Mouse (Mus musculus) kidney, adult 2 months (tissue): Measurements from ENCODE around the gene Enho. TPM values are rescaled to one million over a fixed set of nuclear protein-coding genes. Genes with fewer than 3 reads are reported as not detected.

Source experiments
- DNase-seq: peaks from one replicate; pipeline ENCODE4 v3.0.0; 2021
- H3K27ac ChIP-seq: fragments of 200-500 bp; 2 replicates; pipeline ENCODE4 v1.5.1; 2012; ENCODE audit warnings: low read depth, low read length, control low read depth, inconsistent platforms; ENCODE audit not compliant: insufficient read depth
- H3K27me3 ChIP-seq: fragments of 200-500 bp; replicated peaks from 2 replicates; pipeline ENCODE4 v1.6.1; 2012; ENCODE audit warnings: mild to moderate bottlenecking, moderate library complexity, low read length, inconsistent platforms; ENCODE audit not compliant: control insufficient read depth, insufficient read depth
- H3K36me3 ChIP-seq: fragments of 200-500 bp; 2 replicates; pipeline ENCODE4 v1.6.1; 2012; ENCODE audit warnings: mild to moderate bottlenecking, moderate library complexity, low read length, inconsistent platforms; ENCODE audit not compliant: control insufficient read depth, insufficient read depth
- H3K4me1 ChIP-seq: fragments of 200-500 bp; 2 replicates; pipeline ENCODE4 v1.6.1; 2011; ENCODE audit warnings: low read length; ENCODE audit not compliant: control insufficient read depth, insufficient read depth
- H3K4me3 ChIP-seq: fragments of 200-500 bp; 2 replicates; pipeline ENCODE4 v1.5.1; 2011; ENCODE audit warnings: mild to moderate bottlenecking, low read depth, low read length, control low read depth; ENCODE audit not compliant: insufficient read depth
- CTCF ChIP-seq: fragments of 200-500 bp; conservative IDR thresholded peaks from 2 replicates; pipeline ENCODE4 v1.5.1; 2011; ENCODE audit warnings: low read depth, mild to moderate bottlenecking, control low read depth, low read length, moderate library complexity, mixed read lengths; ENCODE audit not compliant: insufficient read depth, insufficient read length
- POLR2A ChIP-seq: fragments of 200-500 bp; IDR thresholded peaks from one replicate; pipeline ENCODE4 v1.6.1; 2011; ENCODE audit warnings: low read depth, low read length, control low read depth
- WGBS: fragments of 180-500 bp; shearing (Covaris S2); methylation state at CpG from one replicate; pipeline ENCODE4 v1.1.7; 2018; 5-methylcytosine and 5-hydroxymethylcytosine counted together
- polyA plus RNA-seq: library from polyadenylated mRNA; depleted of rRNA; stranded (reverse); fragments of >200 nt; gene quantifications from 2 replicates; pipeline ENCODE4 v1.2.3, GENCODE M21; 2012

Gene Enho
- polyA plus RNA-seq, 1 experiment, result 9.9 TPM

GRCm38 (mm10) chr4:41681947-41682346 is 41.8 kb upstream of the Enho start:
- TF ChIP-seq POLR2A, result no peak
- TF ChIP-seq CTCF, result no peak
- Histone ChIP-seq H3K36me3 (no peaks in the 10 kb centered on the region), H3K4me1 (no peaks in the 10 kb centered on the region), H3K4me3 (no peak overlapping the region), H3K27ac (no peak overlapping the region), H3K27me3 (no peaks in the 10 kb centered on the region)
- 83% methylated on average over 10 of the region's 10 CpGs for WGBS
- no peak for DNase-seq

- no peak overlapping the region for H3K27ac ChIP-seq
- H3K4me1 ChIP-seq, result peaks cover 5% of the 10 kb centered on the region; the same call in 1 of the 2 replicates
- TF ChIP-seq POLR2A (no peak), CTCF (no peak)
- no peak overlapping the region for H3K4me3 ChIP-seq
- WGBS, result 82% methylated on average over 4 of the region's 4 CpGs
- H3K27me3 ChIP-seq, result no peaks in the 10 kb centered on the region
- no peaks in the 10 kb centered on the region for H3K36me3 ChIP-seq
- no peak for DNase-seq
Measured at GRCm38 (mm10) chr4:41681176-41681575, 41.1 kb upstream of the Enho start.

GRCm38 (mm10) chr4:41679291-41679690 is 39.2 kb upstream of the Enho start:
- peaks cover 5% of the 10 kb centered on the region; the same call in 1 of the 2 replicates for H3K4me1 ChIP-seq
- TF ChIP-seq POLR2A, result no peak
- TF ChIP-seq CTCF, result no peak
- H3K36me3 ChIP-seq, result no peaks in the 10 kb centered on the region
- DNase-seq, result no peak
- H3K27me3 ChIP-seq, result no peaks in the 10 kb centered on the region
- WGBS, result 82% methylated on average over 1 of the region's 2 CpGs
- no peak overlapping the region for H3K4me3 ChIP-seq
- no peak overlapping the region for H3K27ac ChIP-seq

DNA sequence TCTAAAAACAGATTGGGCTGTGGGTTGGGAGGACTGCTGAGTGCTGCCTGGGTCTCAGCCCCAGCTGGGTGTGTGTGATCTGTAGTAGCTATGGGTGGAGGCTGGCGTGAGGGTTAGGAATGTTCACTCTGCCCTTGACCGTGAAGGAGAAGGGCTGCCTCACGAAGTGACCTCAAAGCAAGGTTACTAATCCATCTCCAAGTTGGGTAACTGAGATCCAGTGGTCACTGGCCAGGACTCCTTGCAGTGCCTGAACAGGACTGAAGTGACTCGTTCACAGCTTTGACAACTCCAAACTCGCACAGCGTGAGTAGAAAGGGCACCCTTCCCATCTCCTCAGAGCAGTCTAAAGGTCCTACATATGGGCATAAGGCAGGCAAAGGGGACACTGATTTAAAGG is 38.7 kb upstream of the Enho start:
- Histone ChIP-seq H3K4me3 (no peak overlapping the region), H3K36me3 (no peaks in the 10 kb centered on the region), H3K4me1 (peaks cover 5% of the 10 kb centered on the region; the same call in 1 of the 2 replicates), H3K27me3 (no peaks in the 10 kb centered on the region), H3K27ac (no peak overlapping the region)
- 64% methylated on average over 6 of the region's 6 CpGs for WGBS
- TF ChIP-seq CTCF (no peak), POLR2A (no peak)
- peak; percentile 29 for DNase-seq

- no peaks in the 10 kb centered on the region for H3K36me3 ChIP-seq
- 41% methylated on average over 12 of the region's 13 CpGs for WGBS
- no peaks in the 10 kb centered on the region for H3K27me3 ChIP-seq
- TF ChIP-seq POLR2A (no peak), CTCF (no peak)
- peak; percentile 32 for DNase-seq
- peaks cover 5% of the 10 kb centered on the region; the same call in 1 of the 2 replicates for H3K4me1 ChIP-seq
- H3K27ac ChIP-seq, result no peak overlapping the region
- no peak overlapping the region for H3K4me3 ChIP-seq
Measured at GRCm38 (mm10) chr4:41677006-41677629, 37.0 kb upstream of the Enho start.

- DNase-seq, result no peak
- no peak overlapping the region for H3K27ac ChIP-seq
- peaks cover 5% of the 10 kb centered on the region; the same call in 1 of the 2 replicates for H3K4me1 ChIP-seq
- no peaks in the 10 kb centered on the region for H3K27me3 ChIP-seq
- 57% methylated on average over 17 of the region's 17 CpGs for WGBS
- TF ChIP-seq POLR2A (no peak), CTCF (no peak)
- H3K36me3 ChIP-seq, result no peaks in the 10 kb centered on the region
- no peak overlapping the region for H3K4me3 ChIP-seq
Measured at GRCm38 (mm10) chr4:41676248-41677005, 36.3 kb upstream of the Enho start.

DNA sequence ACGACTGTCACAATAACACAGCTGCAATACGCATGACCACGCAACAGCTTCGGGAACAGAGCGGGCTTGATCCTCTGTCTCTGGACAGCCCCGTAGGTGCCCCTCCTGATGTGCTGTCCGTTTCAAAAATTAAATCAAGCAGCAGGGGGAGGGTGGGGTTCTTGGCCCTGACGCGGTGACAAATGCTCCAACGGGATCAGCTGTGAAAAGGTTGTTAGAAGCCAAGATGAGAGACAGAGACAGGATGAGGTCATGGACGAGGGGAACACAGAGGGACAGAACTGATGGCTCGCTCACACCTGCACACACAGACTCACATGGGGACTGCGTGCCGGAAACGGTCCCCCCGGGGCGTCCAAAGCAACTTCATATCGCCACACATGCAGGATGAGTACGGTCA is 33.1 kb upstream of the Enho start:
- Histone ChIP-seq H3K4me3 (no peak overlapping the region), H3K27me3 (no peaks in the 10 kb centered on the region), H3K36me3 (no peaks in the 10 kb centered on the region), H3K4me1 (peaks cover 5% of the 10 kb centered on the region; the same call in 1 of the 2 replicates), H3K27ac (no peak overlapping the region)
- TF ChIP-seq CTCF, result no peak
- no peak for TF ChIP-seq POLR2A
- no peak for DNase-seq
- WGBS, result 83% methylated on average over 19 of the region's 19 CpGs
